ENCODE assay signal across 18 mouse cellular contexts in the genomic region with DNA sequence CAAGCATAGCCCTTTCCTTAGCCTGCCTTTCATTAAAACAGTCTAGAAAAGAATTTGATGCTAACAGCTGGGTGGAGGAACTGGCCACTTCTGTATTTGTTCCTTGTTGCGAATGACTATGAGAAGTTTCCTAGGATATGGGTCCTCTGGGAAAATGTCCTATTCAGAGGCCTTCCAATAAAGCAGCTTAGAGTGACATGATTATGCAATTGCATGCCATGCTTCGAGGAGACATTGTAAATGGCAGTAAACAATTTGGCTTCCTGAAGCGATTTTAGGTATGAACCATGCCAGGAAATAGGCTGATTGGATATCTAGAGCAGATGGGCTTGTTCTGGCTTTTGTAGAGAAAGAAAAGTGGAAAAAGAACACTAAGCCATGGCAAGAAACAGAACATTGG.
A peak's percentile ranks its signal among the peaks of the same experiment; 100 is the strongest.
DNase-seq lines count a peak whose midpoint lies in the region; TF ChIP-seq lines count a peak whose summit lies in the region.
"Had no signal": no experiment of that assay in that cellular context is flagged by ENCODE, and none has a peak within 500 bp of the region (broad histone marks: within the 10 kb centered on the region; RNA-seq: fewer than 3 reads in every experiment).

No protein-coding gene starts in this region.

- no peak for TF ChIP-seq CTCF in brain, embryonic 14.5 days (IDR thresholded peaks at IDR 0.05; ENCODE audit: borderline replicate concordance, extremely low read depth, insufficient read depth, insufficient read length)

- intact Hi-C loops in heart, postnatal 10 days (cut with DNase I) = no loop called here

- peak; percentile 9 for DNase-seq in gastrocnemius, adult 18-20 months (ENCODE audit: low spot score)
- DNase-seq in gastrocnemius, postnatal 25 days = no peak
- peak; percentile 29 for DNase-seq in heart, adult 8-10 months (ENCODE audit: low spot score)
- no peak for DNase-seq in heart, postnatal 10 days
- peak; percentile 34 for DNase-seq in adipocyte (ENCODE audit: low spot score)
- peak; percentile 36 for DNase-seq in brain, embryonic 14.5 days (ENCODE audit: low read depth)
- DNase-seq in right cerebral cortex, postnatal 25 days = no peak
- DNase-seq: adrenal gland, postnatal 25 days; cerebellum, adult 8-10 months; cerebellum, postnatal 36 days; gastrocnemius, postnatal 10 days; kidney, adult 18-20 months; kidney, postnatal 25 days; liver, postnatal 0 days; retina, postnatal 1 day; right cerebral cortex, postnatal 14 days; spleen, adult 18-20 months; thymus, postnatal 14 days had no signal

- TF ChIP-seq POLR2A in brain, embryonic 14.5 days (IDR thresholded peaks at IDR 0.05; ENCODE audit: borderline replicate concordance, extremely low read depth, insufficient read depth, insufficient read length, poor library complexity, severe bottlenecking) = no peak

Comparison
In these comparisons a context has a peak if more than half of its experiments do, and no peak if none do; other contexts are left out.
1. DNase-seq: peak in gastrocnemius, adult 18-20 months (single experiment), heart, adult 8-10 months (single experiment), adipocyte (single experiment) and brain, embryonic 14.5 days (single experiment); none in gastrocnemius, postnatal 25 days (single experiment), heart, postnatal 10 days (0 of 2) and right cerebral cortex, postnatal 25 days (single experiment).